Mouse (Mus musculus) heart, postnatal 36 days (tissue): ENCODE measurements around the gene Ubqln4. TPM values are rescaled to one million over a fixed set of nuclear protein-coding genes. Genes with fewer than 3 reads are reported as not detected.
A peak's percentile ranks its signal among the peaks of the same experiment; 100 is the strongest.
"Not testable (repeated sequence)": the region's sequence is repeated elsewhere in the genome, so short reads cannot be mapped to it uniquely, and the experiment has no call there.

ENCODE experiments used
- DNase-seq, 2 experiments: peaks; one replicate each; pipeline ENCODE4 v3.0.0; 2021 to 2022
- intact Hi-C: fragments of 180-260 bp; cut with DNase I; formaldehyde crosslinking; loops from one replicate; pipeline ENCODE4 v1.15.1; 2025
- total RNA-seq, 2 experiments: library from RNA; stranded (reverse); gene quantifications; 2 replicates each; pipeline ENCODE4 v1.2.3; 2021

Ubqln4 gene
- total RNA-seq, 2 experiments from 2014 or later = 65.0 to 75.6 TPM

DNA sequence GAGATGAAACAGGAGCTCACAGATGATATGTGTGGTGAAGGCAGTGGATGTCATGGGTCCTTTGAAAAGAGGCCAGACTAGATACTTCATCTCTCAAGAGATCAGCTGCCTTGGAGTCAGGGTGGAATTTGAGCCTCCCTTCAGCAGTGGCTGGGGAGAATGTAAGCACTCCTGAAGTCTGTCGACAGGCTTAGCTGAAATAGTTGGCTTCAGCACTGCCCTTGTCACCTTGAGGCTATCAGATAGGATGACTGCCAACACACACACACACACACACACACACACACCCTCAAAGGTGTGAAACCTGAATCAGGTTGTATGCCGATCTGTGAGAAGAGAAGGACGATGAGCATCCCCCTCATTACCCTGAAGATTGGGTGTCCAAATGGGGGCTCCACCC is 37.5 kb downstream of the Ubqln4 start:
- intact Hi-C loops = no loop called here
- DNase-seq = no peak

DNA sequence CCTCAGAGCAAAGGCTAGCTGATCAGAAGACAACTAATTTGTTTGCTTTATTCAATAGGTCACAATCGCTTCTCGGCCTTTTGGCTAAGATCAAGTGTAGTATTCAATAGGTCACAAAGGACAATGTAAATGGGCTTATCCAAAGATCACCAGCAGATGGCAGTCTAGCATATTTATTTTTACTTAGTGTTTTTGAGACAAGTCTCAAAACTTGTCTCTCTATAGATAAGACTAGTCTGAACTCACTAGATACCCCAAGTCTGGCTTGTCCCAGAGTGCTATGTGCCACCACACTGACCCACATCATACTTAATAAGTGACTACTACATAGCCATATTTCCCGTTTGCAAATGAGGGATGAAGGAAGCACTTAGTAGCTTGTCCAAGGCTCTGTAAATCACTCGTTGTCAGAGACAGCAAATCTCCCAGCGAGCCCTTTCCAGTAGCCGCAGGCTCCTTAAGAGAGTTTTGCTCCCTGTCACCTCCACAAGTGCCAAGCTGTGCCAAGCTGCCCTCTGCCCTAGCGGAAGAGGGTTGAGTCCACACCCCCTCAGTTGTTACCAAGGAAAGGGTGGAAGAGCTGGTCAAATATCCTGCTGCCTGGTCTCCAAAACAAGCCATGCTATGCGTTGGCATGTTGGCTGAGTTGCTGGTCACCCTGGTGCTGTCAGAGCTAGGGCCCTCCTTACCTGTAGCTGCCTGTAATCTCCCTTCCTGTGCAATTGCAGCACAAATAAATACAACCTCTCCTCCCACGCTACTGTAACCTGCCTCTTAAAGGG is 38.6 kb downstream of the Ubqln4 start:
- DNase-seq = peak; percentile 49 to 55
- intact Hi-C loops = loop anchor here (2.0 kb wide), 1 partner anchor 147 kb away; no protein-coding TSS in a partner anchor

DNA sequence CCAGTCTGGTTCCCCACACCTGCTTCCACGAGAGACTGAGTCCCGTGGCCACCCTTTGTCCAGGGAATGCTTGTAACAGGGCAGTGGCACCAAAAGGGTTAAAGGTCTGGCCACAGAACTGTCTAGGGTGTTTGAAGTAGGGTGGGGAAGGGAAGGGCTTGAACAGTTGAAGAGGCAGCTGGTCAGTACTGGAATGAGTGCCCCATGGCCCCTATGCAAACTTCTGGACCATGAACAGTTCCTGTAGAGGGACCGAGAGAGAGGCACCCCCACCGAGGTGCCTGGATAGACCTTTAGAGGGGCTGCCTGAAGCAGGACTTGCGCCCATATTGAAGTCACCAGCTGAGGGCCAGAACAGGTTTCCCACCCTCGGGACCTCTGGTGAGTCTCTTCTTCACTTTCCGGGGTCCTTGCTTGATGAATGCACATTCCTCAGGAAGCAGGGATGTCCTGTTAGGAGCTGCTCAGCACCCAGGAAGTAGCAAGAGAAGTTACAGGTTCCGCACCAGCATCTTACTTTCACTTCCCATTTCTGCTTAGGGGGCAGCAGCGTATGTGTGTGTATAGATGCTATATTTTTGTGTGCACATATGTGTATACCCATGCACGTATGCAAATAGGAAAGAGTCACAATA is 39.5 kb downstream of the Ubqln4 start:
- intact Hi-C loops = loop anchor here (2.0 kb wide), 1 partner anchor 146 kb away; no protein-coding TSS in a partner anchor
- DNase-seq = no peak

DNA sequence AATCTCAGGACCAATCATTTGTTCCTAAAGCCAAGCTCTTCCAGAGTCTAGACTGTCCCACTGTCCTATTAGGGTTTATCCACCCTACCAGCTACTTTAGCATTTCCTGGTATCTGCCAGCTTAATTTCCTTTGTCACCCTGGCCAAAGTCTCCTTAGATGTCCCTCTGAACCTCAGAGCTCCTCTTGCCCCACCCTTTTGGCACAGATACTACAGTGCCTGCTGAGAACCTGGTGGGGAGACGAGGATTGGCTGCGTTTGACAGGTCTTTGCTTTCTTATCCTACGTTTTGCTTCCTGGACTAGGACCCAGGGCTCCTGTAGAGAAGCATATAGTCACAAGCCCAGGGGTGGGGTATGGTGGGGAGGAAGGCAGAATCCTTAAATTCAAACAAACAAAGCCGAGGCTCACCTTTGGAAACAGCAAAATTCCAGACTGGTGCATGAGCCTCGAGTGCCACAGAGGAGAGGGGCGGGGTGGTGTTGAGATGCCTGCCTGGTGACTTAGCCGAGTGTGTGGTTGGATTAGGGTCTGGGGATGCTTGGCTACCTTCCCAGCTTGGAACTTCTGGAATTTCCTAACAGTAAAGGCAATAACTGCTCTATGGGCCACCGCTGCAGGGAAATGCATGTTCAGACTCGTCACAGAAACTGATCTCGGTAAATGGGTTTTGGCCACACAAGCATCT is 40.5 kb downstream of the Ubqln4 start:
- DNase-seq = no peak
- intact Hi-C loops = loop anchor here (2.0 kb wide), 1 partner anchor 145 kb away; no protein-coding TSS in a partner anchor

DNA sequence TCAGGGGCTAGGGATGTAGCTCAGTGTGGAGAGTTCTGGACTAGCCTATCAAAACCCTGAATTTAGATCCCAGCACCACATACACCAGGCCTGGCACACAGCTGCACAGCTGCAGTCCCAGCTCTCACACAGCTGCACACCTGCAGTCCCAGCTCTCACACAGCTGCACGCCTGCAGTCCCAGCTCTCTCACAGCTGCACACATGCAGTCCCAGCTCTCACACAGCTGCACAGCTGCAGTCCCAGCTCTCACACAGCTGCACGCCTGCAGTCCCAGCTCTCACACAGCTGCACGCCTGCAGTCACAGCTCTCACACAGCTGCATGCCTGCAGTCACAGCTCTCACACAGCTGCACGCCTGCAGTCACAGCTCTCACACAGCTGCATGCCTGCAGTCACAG is 43.0 kb downstream of the Ubqln4 start:
- DNase-seq, intact Hi-C loops: not testable (repeated sequence)

DNA sequence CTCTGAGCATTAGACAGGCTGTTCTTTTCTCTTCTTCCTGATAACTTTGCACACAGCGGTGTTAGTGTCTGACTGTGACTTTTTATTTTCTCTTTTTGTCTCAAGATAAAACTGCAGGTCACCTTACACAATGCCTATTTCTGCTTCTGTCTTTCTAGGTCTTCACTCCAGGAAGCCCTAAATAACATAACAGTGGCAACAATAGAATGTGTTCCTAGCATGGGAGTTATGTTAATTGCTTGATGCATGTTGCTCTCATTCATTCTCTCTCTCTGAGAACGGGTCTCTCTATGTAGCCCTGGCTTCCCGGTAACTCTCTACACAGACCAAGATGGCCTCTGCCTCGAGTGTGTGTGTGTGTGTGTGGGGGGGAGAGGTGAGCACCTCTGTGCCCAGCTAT is 48.9 kb downstream of the Ubqln4 start:
- intact Hi-C loops = no loop called here
- no peak for DNase-seq

DNA sequence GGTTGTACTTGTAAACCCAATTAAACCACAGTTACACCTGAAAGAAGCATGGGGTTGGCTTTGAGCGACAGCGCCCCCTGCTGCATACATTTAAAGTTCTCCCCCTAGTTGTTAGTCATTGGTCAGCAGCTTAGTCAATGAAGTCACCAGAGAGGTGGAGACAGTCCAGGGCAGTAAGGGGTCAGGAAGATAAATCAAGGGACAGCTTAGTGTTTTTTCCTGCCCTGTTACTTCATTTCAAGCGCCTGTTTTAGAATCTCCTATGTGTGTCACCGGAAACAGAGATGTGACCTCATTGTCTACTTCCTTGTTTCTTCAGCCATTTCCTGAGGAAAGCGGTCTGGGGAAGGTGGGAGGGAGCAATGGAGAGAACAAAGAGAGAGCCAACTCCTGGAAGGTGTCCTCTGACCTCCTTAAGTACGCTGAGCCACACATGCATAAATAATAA is 50.2 kb downstream of the Ubqln4 start:
- intact Hi-C loops = no loop called here
- peak; percentile 72 to 79 for DNase-seq

DNA sequence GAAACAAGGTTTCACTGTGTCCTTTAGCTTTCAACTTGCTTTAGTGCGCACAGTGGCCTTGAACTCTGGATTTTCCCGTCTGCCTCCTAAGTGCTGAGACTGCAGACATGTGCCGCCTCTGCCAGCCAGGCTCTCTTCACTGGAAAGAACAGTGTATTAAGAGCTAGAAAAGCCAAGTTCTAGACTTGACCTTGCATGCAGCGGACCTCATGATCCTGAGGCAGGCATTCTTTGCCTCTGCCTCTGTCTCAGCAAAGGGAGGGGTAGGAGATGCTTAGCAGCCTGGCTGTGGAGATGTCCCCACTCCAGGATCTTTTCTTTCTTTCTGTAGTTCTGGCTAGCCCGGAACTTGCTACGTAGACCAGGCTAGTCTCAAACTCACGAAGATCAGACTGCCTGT is 51.3 kb downstream of the Ubqln4 start:
- DNase-seq = no peak
- intact Hi-C loops = loop anchor here (5.0 kb wide), 1 partner anchor 132 kb away; no protein-coding TSS in a partner anchor

DNA sequence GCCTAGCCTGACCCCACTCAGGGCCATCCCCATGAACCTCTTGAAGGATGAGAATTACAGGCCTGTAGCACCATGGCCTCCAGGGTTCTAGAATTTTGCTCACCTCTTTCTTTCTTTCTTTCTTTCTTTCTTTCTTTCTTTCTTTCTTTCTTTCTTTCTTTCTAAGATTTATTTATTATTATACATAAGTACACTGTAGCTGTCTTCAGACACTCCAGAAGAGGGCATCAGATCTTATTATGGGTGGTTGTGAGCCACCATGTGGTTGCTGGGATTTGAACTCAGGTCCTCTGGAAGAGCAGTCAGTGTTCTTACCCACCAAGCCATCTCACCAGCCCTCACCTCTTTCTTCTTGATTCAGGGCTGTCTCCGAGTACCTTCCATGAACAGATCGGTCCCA is 52.1 kb downstream of the Ubqln4 start, which contains the start of gene Arhgef2:
TSS of gene Arhgef2 (plus strand) at position 301 of the 400 bp plus-strand sequence.
- intact Hi-C loops = loop anchor here (2.0 to 5.0 kb wide), 4 partner anchors 15 to 132 kb away; no protein-coding TSS in a partner anchor
- not testable (repeated sequence) for DNase-seq

DNA sequence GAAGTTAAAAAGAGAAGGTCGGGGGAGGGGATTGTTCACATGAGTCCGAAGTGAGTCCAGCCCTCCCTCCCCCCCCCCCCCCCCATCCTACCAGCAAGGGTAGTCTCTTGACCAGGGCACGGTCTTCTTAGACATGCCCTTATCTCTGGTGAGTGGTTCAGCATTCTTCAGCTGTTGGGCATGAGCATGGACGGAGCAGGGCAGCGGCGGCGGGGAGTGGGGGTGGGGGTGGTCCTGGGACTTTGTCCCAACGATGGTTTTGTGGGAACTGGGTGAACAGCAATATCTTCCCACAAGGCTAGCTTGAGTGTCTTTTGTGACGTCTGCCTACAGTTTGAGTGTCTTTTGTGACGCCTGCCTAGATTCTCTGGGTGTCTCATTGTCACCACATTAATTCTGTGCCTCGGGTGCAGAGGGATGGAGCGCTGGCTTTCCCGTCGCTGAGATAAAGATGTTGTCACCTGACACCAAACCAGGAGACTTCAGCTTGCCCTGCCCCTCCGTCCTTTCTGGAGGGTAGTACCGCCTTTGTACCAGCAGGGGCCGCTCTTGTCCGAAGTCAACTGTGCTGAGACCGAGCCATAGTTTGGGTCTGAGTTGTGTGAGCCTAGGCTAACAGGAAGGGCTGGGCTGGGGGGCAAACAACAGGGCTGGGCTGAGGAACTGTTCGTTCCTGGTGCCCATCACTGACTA is 53.7 kb downstream of the Ubqln4 start:
- intact Hi-C loops = loop anchor here (1.0 to 5.0 kb wide), 5 partner anchors 14 to 130 kb away; no protein-coding TSS in a partner anchor
- DNase-seq = peak; percentile 92 to 93

DNA sequence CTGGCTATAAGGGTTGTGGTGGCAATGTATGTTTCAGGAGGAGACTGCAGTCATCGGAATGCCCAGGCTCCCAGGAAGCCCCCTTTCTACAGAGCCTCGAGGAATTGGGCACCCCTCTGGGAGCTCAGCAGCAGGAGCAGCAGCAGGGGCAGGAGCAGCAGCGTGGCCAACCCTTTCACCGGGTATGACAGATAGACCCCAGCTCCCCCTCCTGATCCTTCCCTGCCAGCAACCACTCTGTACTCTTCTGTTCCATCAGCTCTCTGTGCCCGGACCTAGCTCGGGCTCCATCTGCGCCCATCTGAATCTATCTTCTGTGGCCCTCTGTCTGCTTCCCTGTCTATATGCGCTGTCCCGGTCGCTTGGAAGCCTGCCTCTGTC is 54.2 kb downstream of the Ubqln4 start:
- DNase-seq = peak in 1 of 2 experiments; percentile 31
- intact Hi-C loops = loop anchor here (1.0 to 5.0 kb wide), 5 partner anchors 13 to 130 kb away; no protein-coding TSS in a partner anchor

DNA sequence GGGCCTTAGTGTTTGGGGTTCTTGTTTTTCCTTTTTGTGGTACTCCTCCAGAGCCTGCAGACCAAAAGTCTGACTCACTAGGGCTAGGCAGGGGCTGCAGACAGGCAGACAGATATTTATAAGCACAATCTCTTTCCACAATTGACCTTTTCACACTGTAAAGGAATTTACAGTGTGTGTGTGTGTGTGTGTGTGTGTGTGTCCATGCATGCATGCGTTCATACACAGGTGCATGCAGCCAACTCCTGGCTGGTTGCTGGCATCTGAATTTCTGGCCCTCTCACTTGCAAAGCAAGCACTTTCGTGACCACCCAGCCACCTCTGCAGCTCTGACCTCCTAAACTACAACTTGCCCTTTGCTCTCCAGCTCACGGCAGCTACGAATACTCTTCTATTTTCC is 55.5 kb downstream of the Ubqln4 start:
- DNase-seq = no peak
- intact Hi-C loops = loop anchor here (5.0 kb wide), 1 partner anchor 128 kb away; no protein-coding TSS in a partner anchor

DNA sequence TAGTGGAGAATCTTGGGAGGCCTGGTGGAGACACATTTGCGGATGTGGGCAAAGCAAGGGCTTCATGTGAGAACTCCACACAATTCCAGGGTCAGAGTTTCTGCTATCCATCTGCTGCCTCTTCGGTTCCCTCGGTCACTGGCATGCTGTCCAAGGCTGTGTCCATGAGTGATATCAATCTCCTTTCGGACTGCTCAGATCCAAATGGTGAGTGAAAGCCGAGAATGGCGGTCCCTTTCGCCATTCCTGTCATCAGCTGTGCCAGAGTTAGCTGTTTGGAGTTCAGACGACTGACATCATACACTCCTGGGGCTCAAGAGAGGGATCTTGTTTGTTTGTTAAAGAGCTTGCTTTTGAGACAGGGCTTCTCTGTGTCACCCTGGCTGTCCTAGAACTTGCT is 60.9 kb downstream of the Ubqln4 start:
- DNase-seq = peak in 1 of 2 experiments; percentile 15
- intact Hi-C loops = no loop called here

DNA sequence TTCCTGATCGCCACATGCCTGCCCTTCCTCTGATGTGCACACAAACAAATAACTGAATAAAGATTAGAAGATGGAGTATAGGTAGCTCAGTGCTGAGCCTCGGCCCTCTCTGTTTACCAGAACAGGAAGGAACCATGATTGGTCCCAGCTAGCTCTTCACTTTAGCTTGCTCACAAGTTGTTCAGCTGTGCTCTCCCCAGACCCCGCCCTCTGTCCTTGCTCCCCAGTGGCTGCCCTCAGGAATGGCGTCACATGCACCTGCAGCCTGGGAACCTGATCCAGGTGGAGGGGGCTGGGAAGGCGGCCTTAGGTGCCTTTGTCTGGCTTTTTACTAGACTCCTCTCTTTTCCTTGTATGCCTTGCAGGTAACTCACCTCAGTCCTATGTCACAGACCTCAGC is 61.6 kb downstream of the Ubqln4 start:
- DNase-seq = peak in 1 of 2 experiments; percentile 3
- intact Hi-C loops = no loop called here

DNA sequence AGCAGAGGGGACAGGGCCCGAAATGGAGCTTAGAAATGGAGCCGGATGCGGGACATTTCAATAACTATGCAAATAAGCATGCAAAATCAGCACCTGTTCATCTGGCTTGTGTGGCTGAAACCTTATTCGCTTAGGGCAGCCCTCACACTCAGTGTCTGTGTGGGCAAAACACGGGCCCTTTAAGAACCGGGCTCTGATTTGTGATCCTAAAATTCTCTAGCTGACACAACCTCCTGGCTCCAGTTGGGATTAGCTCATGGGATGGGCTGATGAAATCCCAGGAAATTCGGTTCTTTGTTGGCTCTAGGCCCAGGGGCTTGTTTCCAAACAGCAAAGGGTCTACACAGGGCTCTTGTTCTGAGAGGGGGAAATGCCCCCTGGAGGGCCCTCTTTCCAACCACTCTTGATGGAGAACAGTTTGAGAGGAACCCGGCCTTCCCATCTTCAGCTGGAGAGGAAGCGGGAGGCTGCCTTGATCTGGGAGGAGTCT is 62.4 kb downstream of the Ubqln4 start:
- peak; percentile 74 to 84 for DNase-seq

DNA sequence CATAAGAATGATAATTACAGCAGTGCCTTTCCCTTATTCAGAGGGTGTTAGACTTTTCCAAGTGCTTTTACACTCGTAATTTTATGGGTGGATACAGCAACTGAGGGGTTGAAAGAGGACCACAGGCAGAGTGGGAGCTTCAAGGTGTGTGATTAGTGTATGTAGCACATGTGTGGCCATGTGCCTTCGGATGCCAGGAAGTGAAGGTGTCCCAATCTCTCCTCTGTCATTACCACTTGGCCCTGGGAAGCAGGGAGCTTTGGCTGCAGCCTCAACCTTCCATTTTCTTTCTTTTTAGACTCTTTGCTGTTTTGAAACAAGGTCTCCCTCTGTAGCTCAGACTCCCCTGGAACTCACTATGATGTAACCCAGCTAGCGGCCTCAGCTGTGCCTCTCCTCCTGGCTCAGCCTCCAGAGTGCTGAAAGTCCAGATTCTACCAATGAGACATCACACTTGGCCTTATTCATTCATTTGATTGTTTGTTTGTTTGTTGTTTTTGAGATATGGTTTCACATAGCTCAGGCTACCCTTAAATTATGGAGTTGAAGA is 63.5 kb downstream of the Ubqln4 start:
- peak in 1 of 2 experiments; percentile 31 for DNase-seq
- intact Hi-C loops = no loop called here

More for the DNA sequence above, 62.4 kb downstream of the Ubqln4 start:
- intact Hi-C loops = no loop called here

DNA sequence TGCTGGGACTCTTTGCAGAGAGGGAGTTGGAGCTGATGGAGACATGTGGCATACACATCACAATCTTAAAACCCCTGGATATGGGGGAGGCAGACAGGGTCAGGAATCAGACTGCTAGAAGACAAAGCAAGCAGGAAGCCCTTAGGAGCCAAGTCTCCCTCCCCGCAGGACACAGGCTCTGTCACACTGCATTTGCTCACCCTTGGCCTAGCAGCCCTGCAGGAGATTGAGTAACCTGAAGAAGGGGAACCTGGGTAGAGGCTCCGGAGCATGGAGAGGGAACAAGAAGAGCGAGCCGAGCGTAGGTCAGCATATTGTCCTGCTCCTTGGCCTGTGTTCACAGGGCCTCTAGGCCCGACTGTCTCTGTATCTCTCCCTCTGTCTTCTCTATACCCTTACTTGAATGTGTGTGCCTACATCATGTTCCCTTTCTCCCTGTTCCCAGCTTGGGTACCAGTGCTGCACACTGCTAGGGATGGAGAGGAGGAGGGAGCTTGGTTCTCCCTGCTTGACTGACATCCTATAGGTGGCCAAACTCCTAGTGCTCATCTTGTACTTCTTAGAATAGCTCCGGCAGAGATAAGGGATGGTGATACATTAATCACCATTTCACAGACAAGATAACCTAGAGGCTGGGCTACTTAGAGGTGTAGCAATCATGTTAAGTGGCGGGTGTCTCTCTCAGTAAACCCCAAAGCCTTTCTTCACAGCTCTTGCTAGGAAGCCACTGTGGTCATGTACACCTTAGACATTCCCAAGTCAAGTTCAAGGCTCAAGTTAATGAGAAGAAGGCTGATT is 64.7 kb downstream of the Ubqln4 start:
- DNase-seq = no peak
- intact Hi-C loops = no loop called here
